Mouse (Mus musculus) lung, adult 2 months (tissue): ENCODE data around the gene App.

Experiments
- CTCF ChIP-seq: fragments of 200-500 bp; IDR thresholded peaks from 2 replicates; pipeline ENCODE4 v1.5.1; 2011; ENCODE audit warnings: mild to moderate bottlenecking, low read length, control low read depth; ENCODE audit not compliant: insufficient read depth
- POLR2A ChIP-seq: fragments of 200-500 bp; IDR thresholded peaks from 2 replicates; pipeline ENCODE4 v1.6.1; 2011; ENCODE audit warnings: low read depth, mild to moderate bottlenecking, control low read depth, low read length, borderline replicate concordance; ENCODE audit errors: extremely low read depth

DNA sequence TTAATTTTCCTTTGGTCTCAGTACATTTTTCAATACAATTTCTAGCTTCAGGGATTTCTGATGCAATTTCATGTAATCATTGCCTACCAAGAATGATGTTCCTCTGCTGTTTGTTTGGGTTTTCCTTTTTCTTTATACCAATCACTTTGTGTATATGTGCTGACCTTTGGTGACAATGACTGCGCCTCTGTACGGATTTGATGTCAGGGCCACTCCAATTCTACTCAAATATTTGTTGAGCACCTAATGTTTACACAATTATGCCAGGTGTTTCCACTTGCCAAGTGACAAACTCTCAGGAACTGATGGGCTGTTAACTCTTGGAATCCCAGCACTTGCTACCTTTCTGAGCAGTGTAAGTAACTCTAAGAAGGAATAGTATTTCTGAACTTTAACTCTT, 98.2 kb downstream of the App start:
- TF ChIP-seq POLR2A (no peak), CTCF (no peak)
